Mouse (Mus musculus): ENCODE measurements around the gene Il1rl2.

DNA sequence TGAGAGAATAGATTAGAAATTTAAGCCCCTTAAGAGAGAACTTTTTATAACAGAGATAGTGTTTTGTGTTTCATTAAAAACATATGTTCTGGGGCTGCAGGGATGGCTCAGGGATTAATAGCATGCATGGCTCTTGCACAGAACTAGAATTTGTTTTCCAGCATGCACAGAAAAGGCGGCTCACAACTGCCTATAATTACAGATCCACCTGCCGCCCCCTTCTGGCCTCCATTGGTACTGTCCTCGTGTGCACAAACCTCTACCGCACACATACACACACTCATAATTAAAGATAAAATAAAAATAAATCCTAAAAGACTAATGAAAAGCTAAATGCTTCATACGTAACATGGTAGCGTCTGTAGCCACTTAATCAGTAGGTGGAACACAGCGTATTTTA is 30.5 kb upstream of the Il1rl2 start:
- TF ChIP-seq CHD1 (IDR thresholded peaks at IDR 0.05; ENCODE audit: low read depth, low read length) (no peak), GATA1 (IDR thresholded peaks at IDR 0.05; ENCODE audit: low read depth, low read length) (no peak), EP300 (IDR thresholded peaks at IDR 0.05; ENCODE audit: low read depth in 1 of 2, low read length in 2 of 2) (no peak), TBP (IDR thresholded peaks at IDR 0.05; ENCODE audit: low read depth, low read length) (no peak), CTCF (IDR thresholded peaks at IDR 0.05 in 2 of 3, conservative IDR thresholded peaks at IDR 0.05 in 1 of 3; ENCODE audit: control insufficient read depth in 1 of 3, insufficient read depth in 1 of 3, low read depth in 2 of 3, low read length in 3 of 3, poor library complexity in 1 of 3, severe bottlenecking in 1 of 3) (peak; percentile 45 to 54 (median 50)), HCFC1 (IDR thresholded peaks at IDR 0.05; ENCODE audit: low read depth, low read length) (no peak), MAFK (IDR thresholded peaks at IDR 0.05; ENCODE audit: borderline replicate concordance, low read depth, low read length) (no peak), POLR2A (IDR thresholded peaks at IDR 0.05; ENCODE audit: control insufficient read depth in 1 of 2, insufficient read depth in 1 of 2, low read depth in 1 of 2, low read length in 2 of 2, poor library complexity in 1 of 2) (no peak), NRF1 (IDR thresholded peaks at IDR 0.05; ENCODE audit: insufficient read depth, low read depth, low read length, poor library complexity, severe bottlenecking) (no peak), UBTF (IDR thresholded peaks at IDR 0.05; ENCODE audit: borderline replicate concordance, insufficient read depth, low read depth, low read length) (no peak), RCOR1 (IDR thresholded peaks at IDR 0.05; ENCODE audit: low read depth, low read length) (no peak), TAL1 (IDR thresholded peaks at IDR 0.05; ENCODE audit: low read length) (no peak), TCF12 (IDR thresholded peaks at IDR 0.05; ENCODE audit: low read depth, low read length) (no peak)

Measured in MEL (cell line).